Mouse (Mus musculus) lung, embryonic 14.5 days (tissue): ENCODE measurements around the gene Tvp23b. TPM values are rescaled to one million over a fixed set of nuclear protein-coding genes. Genes with fewer than 3 reads are reported as not detected.

ENCODE experiments used
- ATAC-seq: fragments of 200-750 bp; cut with Nextera tagmentation; 2 replicates; pipeline ENCODE4 v1.8.0; 2017; ENCODE audit warnings: mild to moderate bottlenecking, moderate TSS enrichment, moderate library complexity; ENCODE audit not compliant: insufficient read depth
- DNase-seq: peaks from one replicate; pipeline ENCODE4 v3.0.0-alpha.2; 2015
- H3K27ac ChIP-seq: fragments of 300-500 bp; sonication (generic); 2 replicates; pipeline ENCODE4 v1.5.1; 2014; ENCODE audit warnings: low read depth, mild to moderate bottlenecking, moderate library complexity
- H3K27me3 ChIP-seq: fragments of 300-500 bp; sonication (generic); 2 replicates; pipeline ENCODE4 v1.6.1; 2014; ENCODE audit warnings: low read length, control low read depth; ENCODE audit not compliant: insufficient read depth
- H3K36me3 ChIP-seq: fragments of 300-500 bp; sonication (generic); 2 replicates; pipeline ENCODE4 v1.6.1; 2014; ENCODE audit warnings: control low read depth; ENCODE audit not compliant: insufficient read depth
- H3K4me1 ChIP-seq: fragments of 300-500 bp; sonication (generic); 2 replicates; pipeline ENCODE4 v1.6.1; 2014; ENCODE audit warnings: antibody characterized with exemption, control low read depth; ENCODE audit not compliant: insufficient read depth
- H3K4me2 ChIP-seq: fragments of 300-500 bp; sonication (generic); 2 replicates; pipeline ENCODE4 v1.6.1; 2014; ENCODE audit warnings: mild to moderate bottlenecking
- H3K4me3 ChIP-seq: fragments of 300-500 bp; sonication (generic); 2 replicates; pipeline ENCODE4 v1.5.1; 2014; ENCODE audit warnings: low read depth, low read length
- H3K9ac ChIP-seq: fragments of 300-500 bp; sonication (generic); 2 replicates; pipeline ENCODE4 v1.6.1; 2014
- H3K9me3 ChIP-seq: fragments of 300-500 bp; sonication (generic); 2 replicates; pipeline ENCODE4 v1.6.1; 2016; ENCODE audit warnings: low read depth, low read length, control low read depth
- CTCF ChIP-seq: IDR thresholded peaks from 2 replicates; pipeline ENCODE4 v1.5.1; 2016; ENCODE audit warnings: antibody characterized with exemption, low read depth
- WGBS: fragments of 180-500 bp; shearing (Covaris S2); extraction: QIAGEN DNeasy Blood & Tissue Kit; methylation state at CpG from one replicate; pipeline ENCODE4 v1.1.7; 2014; 5-methylcytosine and 5-hydroxymethylcytosine counted together
- polyA plus RNA-seq: library from polyadenylated mRNA; unstranded; fragments of >200 nt; fragmentation: Nextera tagmentation; extraction: Ambion mirVana; gene quantifications from 2 replicates; pipeline ENCODE4 v1.2.1, GENCODE M21; 2014

Gene Tvp23b
- polyA plus RNA-seq, 1 experiment from 2014 or later = 55.3 TPM

- H3K4me1 ChIP-seq = no peaks in the 10 kb centered on the region
- ATAC-seq = no peak
- 88% methylated on average over 4 of the region's 4 CpGs for WGBS
- no peak for DNase-seq
- H3K9ac ChIP-seq = no peak overlapping the region
- no peaks in the 10 kb centered on the region for H3K27me3 ChIP-seq
- TF ChIP-seq CTCF = no peak
- H3K27ac ChIP-seq = no peak overlapping the region
- H3K36me3 ChIP-seq = peaks cover 68% of the 10 kb centered on the region
- no peak overlapping the region for H3K4me3 ChIP-seq
- no peaks in the 10 kb centered on the region for H3K9me3 ChIP-seq
- H3K4me2 ChIP-seq = no peak overlapping the region
Observed at GRCm38 (mm10) chr11:62890796-62891195, 11.5 kb downstream of the Tvp23b start.

GRCm38 (mm10) chr11:62891763-62892162 lies 12.5 kb downstream of the Tvp23b start:
- peaks cover 65% of the 10 kb centered on the region for H3K36me3 ChIP-seq
- H3K9me3 ChIP-seq = no peaks in the 10 kb centered on the region
- no peaks in the 10 kb centered on the region for H3K4me1 ChIP-seq
- WGBS = 87% methylated on average over 11 of the region's 11 CpGs
- no peak overlapping the region for H3K9ac ChIP-seq
- H3K27ac ChIP-seq = no peak overlapping the region
- H3K4me2 ChIP-seq = no peak overlapping the region
- TF ChIP-seq CTCF = no peak
- ATAC-seq (no peak), DNase-seq (no peak)
- H3K4me3 ChIP-seq = no peak overlapping the region
- H3K27me3 ChIP-seq = no peaks in the 10 kb centered on the region

DNA sequence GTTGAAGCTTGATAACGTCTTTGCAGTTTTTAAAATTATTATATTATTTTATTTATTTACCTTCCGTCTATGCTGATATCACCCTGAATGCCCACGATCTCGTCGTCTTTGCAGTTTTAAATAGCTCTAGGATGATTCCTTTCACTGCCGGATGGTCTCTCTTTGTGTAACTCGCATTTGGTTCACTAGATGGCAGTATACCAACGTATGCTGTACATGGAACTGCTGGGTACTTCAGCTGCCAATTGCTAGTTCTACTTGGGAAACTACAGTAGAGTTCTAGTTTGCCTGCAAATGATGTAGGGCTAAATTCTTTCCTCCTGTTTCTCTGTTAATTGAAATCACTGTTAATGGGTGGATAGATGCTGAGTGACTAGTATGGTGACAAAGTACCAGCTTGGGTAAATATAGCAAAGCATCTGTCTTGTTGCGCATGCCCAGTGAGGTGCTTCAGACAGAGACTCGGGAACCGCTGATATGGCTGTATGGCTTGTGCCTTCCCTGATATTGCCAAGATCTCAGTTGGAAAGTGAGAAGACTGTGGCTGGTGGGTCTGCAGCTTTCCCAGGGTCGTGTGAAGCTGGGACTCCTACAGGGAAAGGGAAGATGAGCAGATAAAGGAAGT lies 22.6 kb downstream of the Tvp23b start:
- H3K36me3 ChIP-seq = no peaks in the 10 kb centered on the region
- ATAC-seq = peak; percentile 68

GRCm38 (mm10) chr11:62903871-62904495 lies 24.7 kb downstream of the Tvp23b start:
- ATAC-seq (no peak), DNase-seq (no peak)
- H3K27me3 ChIP-seq = no peaks in the 10 kb centered on the region
- H3K9ac ChIP-seq = no peak overlapping the region
- H3K27ac ChIP-seq = no peak overlapping the region
- H3K36me3 ChIP-seq = no peaks in the 10 kb centered on the region
- no peak overlapping the region for H3K4me3 ChIP-seq
- 73% methylated on average over 6 of the region's 6 CpGs for WGBS
- H3K4me2 ChIP-seq = no peak overlapping the region
- no peaks in the 10 kb centered on the region for H3K9me3 ChIP-seq
- TF ChIP-seq CTCF = no peak
- H3K4me1 ChIP-seq = no peaks in the 10 kb centered on the region

More for the DNA sequence above, 22.6 kb downstream of the Tvp23b start:
- Histone ChIP-seq H3K4me3 (no peak overlapping the region), H3K9ac (no peak overlapping the region), H3K27me3 (no peaks in the 10 kb centered on the region), H3K9me3 (no peaks in the 10 kb centered on the region), H3K4me1 (no peaks in the 10 kb centered on the region), H3K4me2 (no peak overlapping the region), H3K27ac (no peak overlapping the region)
- DNase-seq = peak; percentile 98
- WGBS = 29% methylated on average over 12 of the region's 12 CpGs
- TF ChIP-seq CTCF = peak; percentile 91

DNA sequence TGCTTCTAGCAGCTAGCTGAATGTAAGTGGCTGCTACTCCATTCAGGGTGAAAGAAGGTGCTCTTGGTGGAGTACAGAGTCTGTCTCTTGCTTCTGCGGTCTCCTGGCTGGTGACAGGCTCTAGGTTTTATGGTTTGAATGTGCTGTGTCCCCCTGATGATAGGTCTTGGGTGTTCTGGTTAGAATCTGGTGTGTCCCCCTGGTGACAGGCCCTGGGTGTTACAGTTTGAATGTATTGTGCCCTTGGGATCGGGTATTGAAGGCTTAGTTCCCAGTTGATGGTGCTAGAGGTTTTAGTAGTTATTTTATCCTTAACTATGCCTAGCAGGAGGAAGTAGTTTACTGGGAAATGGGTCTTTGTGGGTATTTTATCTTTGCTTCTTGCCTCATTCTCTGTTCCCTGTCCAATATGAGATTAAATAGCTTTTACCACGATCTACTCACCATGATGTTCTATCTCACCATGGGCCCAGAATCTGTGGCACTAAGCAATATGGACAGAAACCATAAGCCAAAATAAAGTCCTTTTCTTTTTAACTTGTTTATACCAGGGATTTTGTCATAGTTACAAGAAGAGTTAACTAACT lies 30.6 kb downstream of the Tvp23b start:
- no peaks in the 10 kb centered on the region for H3K27me3 ChIP-seq
- H3K4me1 ChIP-seq = no peaks in the 10 kb centered on the region
- TF ChIP-seq CTCF = peak; percentile 51
- H3K27ac ChIP-seq = no peak overlapping the region
- H3K9me3 ChIP-seq = no peaks in the 10 kb centered on the region
- H3K4me2 ChIP-seq = no peak overlapping the region
- H3K4me3 ChIP-seq = no peak overlapping the region
- no peaks in the 10 kb centered on the region for H3K36me3 ChIP-seq
- ATAC-seq (no peak), DNase-seq (no peak)
- 73% methylated on average over 3 of the region's 3 CpGs for WGBS
- no peak overlapping the region for H3K9ac ChIP-seq

DNA sequence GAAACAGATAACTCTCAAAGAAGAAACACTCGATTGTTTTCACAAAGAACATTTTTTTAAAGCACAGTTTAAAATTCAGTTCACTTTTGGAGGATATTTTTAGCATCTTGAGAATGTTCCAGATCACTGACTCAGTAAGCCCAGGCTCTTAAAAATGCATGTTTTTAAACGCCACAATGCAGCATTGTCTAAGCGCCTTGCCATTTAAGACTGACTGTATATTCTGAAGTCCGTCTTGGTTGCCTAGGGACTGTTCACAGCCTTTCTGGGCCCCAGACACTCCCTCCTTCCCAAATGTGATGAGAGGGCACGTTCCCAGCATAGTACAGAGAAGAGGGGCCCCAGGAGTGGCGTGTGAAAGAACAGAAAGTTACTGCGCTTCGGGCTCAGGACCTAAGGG lies 32.1 kb downstream of the Tvp23b start:
- Histone ChIP-seq H3K9me3 (no peaks in the 10 kb centered on the region), H3K36me3 (no peaks in the 10 kb centered on the region), H3K4me2 (no peak overlapping the region), H3K27ac (no peak overlapping the region), H3K4me1 (no peaks in the 10 kb centered on the region; the same call in 1 of the 2 replicates), H3K9ac (no peak overlapping the region), H3K4me3 (no peak overlapping the region), H3K27me3 (no peaks in the 10 kb centered on the region)
- ATAC-seq = no peak
- DNase-seq = peak; percentile 17
- TF ChIP-seq CTCF = no peak
- WGBS = 58% methylated on average over 8 of the region's 8 CpGs

- Histone ChIP-seq H3K9ac (no peak overlapping the region), H3K4me1 (peaks cover 4% of the 10 kb centered on the region; the same call in 1 of the 2 replicates), H3K9me3 (no peaks in the 10 kb centered on the region), H3K36me3 (no peaks in the 10 kb centered on the region), H3K4me3 (no peak overlapping the region), H3K27ac (no peak overlapping the region), H3K27me3 (no peaks in the 10 kb centered on the region), H3K4me2 (no peak overlapping the region)
- DNase-seq (no peak), ATAC-seq (no peak)
- WGBS = 93% methylated on average over 2 of the region's 2 CpGs
- TF ChIP-seq CTCF = no peak
Observed at GRCm38 (mm10) chr11:62913141-62913540, 33.9 kb downstream of the Tvp23b start.
